Mouse (Mus musculus) forebrain, embryonic 12.5 days (tissue): Measurements from ENCODE around the gene Ppargc1a. TPM values are rescaled to one million over a fixed set of nuclear protein-coding genes. Genes with fewer than 3 reads are reported as not detected.

Source experiments
- ATAC-seq: fragments of 200-750 bp; cut with Nextera tagmentation; 2 replicates; pipeline ENCODE4 v1.8.0; 2017; ENCODE audit warnings: moderate TSS enrichment; ENCODE audit not compliant: low FRiP score
- H3K27ac ChIP-seq: fragments of 300-500 bp; sonication (generic); 2 replicates; pipeline ENCODE4 v1.5.1; 2016; ENCODE audit warnings: mild to moderate bottlenecking
- H3K27me3 ChIP-seq: fragments of 300-500 bp; sonication (generic); 2 replicates; pipeline ENCODE4 v1.6.1; 2016; ENCODE audit warnings: mild to moderate bottlenecking
- H3K36me3 ChIP-seq: fragments of 300-500 bp; sonication (generic); replicated peaks from 2 replicates; pipeline ENCODE4 v1.6.1; 2016; ENCODE audit warnings: mild to moderate bottlenecking
- H3K4me1 ChIP-seq: fragments of 300-500 bp; sonication (generic); 2 replicates; pipeline ENCODE4 v1.6.1; 2016
- H3K4me2 ChIP-seq: fragments of 300-500 bp; sonication (generic); 2 replicates; pipeline ENCODE4 v1.6.1; 2016; ENCODE audit warnings: mild to moderate bottlenecking, moderate library complexity
- H3K4me3 ChIP-seq: fragments of 300-500 bp; sonication (generic); replicated peaks from 2 replicates; pipeline ENCODE4 v1.5.1; 2016; ENCODE audit warnings: mild to moderate bottlenecking
- H3K9ac ChIP-seq: fragments of 300-500 bp; sonication (generic); 2 replicates; pipeline ENCODE4 v1.6.1; 2016; ENCODE audit warnings: mild to moderate bottlenecking
- H3K9me3 ChIP-seq: fragments of 300-500 bp; sonication (generic); 2 replicates; pipeline ENCODE4 v1.6.1; 2016
- WGBS: fragments of 180-500 bp; shearing (Covaris S2); methylation state at CpG from one replicate; pipeline ENCODE4 v1.1.7; 2016; 5-methylcytosine and 5-hydroxymethylcytosine counted together
- polyA plus RNA-seq: library from polyadenylated mRNA; unstranded; fragments of >200 nt; fragmentation: Nextera tagmentation; extraction: Ambion mirVana; gene quantifications from 2 replicates; pipeline ENCODE4 v1.2.1, GENCODE M21; 2016

Ppargc1a gene
- polyA plus RNA-seq, 1 experiment from 2014 or later = 4.5 TPM

- H3K4me1 ChIP-seq = peaks cover 8% of the 10 kb centered on the region; the same call in 1 of the 2 replicates
- no peak overlapping the region for H3K4me2 ChIP-seq
- H3K27ac ChIP-seq = no peak overlapping the region
- ATAC-seq = no peak
- H3K36me3 ChIP-seq = no peaks in the 10 kb centered on the region
- H3K27me3 ChIP-seq = no peaks in the 10 kb centered on the region
- no peak overlapping the region for H3K9ac ChIP-seq
- no peak overlapping the region for H3K4me3 ChIP-seq
- no peaks in the 10 kb centered on the region for H3K9me3 ChIP-seq
Measured at GRCm38 (mm10) chr5:51479859-51480258, 87.7 kb downstream of the Ppargc1a start.

GRCm38 (mm10) chr5:51479456-51479855, 88.1 kb downstream of the Ppargc1a start:
- no peak overlapping the region for H3K4me2 ChIP-seq
- no peak overlapping the region for H3K27ac ChIP-seq
- H3K9ac ChIP-seq = no peak overlapping the region
- no peak overlapping the region for H3K4me3 ChIP-seq
- no peaks in the 10 kb centered on the region for H3K36me3 ChIP-seq
- H3K4me1 ChIP-seq = peaks cover 8% of the 10 kb centered on the region; the same call in 1 of the 2 replicates
- ATAC-seq = no peak
- WGBS = 83% methylated on average over 2 of the region's 2 CpGs
- H3K9me3 ChIP-seq = no peaks in the 10 kb centered on the region
- no peaks in the 10 kb centered on the region for H3K27me3 ChIP-seq

DNA sequence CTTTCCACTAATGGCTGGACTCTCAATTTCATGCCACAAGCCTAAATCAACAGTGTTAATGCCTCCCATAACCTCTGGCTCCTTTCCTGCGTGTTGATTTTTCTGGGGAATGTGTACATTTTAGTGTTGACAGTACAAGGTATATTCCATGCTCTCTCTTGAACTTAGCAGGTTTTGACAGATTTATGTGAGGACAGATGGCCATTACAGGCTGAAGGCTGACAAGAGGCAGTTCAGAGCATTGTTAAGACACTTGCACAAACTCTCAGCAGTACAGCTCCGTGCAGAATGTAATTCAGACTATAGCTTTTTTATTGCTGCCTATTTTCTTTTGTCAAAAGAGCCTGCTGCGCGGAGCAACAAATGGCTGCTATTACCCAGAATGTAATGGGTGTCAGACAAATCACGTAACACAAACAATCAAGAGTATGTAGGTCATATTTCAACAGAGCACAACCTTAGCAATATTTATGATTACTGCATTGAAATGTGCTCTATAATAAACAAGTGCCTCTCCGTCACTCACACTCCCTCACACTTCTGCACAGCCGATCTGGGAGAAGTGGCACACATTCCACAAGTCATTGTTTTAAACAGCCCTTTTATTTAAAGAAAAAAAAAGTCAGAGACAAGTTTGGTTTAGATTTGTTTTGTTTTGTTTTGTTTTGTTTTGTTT, 89.1 kb downstream of the Ppargc1a start:
- Histone ChIP-seq H3K27ac (no peak overlapping the region), H3K36me3 (no peaks in the 10 kb centered on the region), H3K9ac (no peak overlapping the region), H3K4me1 (peaks cover 8% of the 10 kb centered on the region; the same call in 1 of the 2 replicates), H3K4me2 (no peak overlapping the region), H3K27me3 (no peaks in the 10 kb centered on the region), H3K4me3 (no peak overlapping the region), H3K9me3 (no peaks in the 10 kb centered on the region)
- WGBS = 40% methylated on average over 7 of the region's 7 CpGs
- ATAC-seq = no peak

- WGBS = 86% methylated on average over 3 of the region's 3 CpGs
Measured at GRCm38 (mm10) chr5:51477140-51477539, 90.4 kb downstream of the Ppargc1a start.

GRCm38 (mm10) chr5:51475034-51475541, 92.4 kb downstream of the Ppargc1a start:
- no peak for ATAC-seq

More at GRCm38 (mm10) chr5:51477140-51477539, 90.4 kb downstream of the Ppargc1a start:
- Histone ChIP-seq H3K4me2 (no peak overlapping the region), H3K4me3 (no peak overlapping the region), H3K9ac (no peak overlapping the region), H3K27me3 (no peaks in the 10 kb centered on the region), H3K4me1 (peaks cover 8% of the 10 kb centered on the region; the same call in 1 of the 2 replicates), H3K27ac (no peak overlapping the region), H3K36me3 (no peaks in the 10 kb centered on the region), H3K9me3 (no peaks in the 10 kb centered on the region)
- ATAC-seq = no peak

DNA sequence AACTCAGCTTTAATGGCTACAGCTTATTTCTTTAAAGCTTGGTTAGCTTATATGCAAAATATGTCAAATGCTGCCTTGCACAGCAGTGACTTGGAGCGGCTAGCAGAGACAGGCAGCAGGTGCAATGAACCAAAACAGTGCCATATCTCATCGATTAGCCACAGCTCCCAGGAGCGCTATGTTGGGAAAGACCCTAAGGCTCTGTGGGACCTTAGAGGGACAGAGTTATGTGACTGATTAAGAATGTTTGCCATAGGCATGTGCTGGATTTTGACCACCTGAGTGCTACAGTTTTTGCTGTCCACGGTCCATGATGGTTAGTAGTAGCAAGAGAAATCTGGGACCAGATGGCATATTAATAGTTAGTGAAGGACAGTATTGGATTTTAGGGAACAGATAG, 95.9 kb downstream of the Ppargc1a start:
- Histone ChIP-seq H3K9me3 (no peaks in the 10 kb centered on the region), H3K4me1 (no peaks in the 10 kb centered on the region), H3K4me2 (no peak overlapping the region), H3K27ac (no peak overlapping the region), H3K36me3 (no peaks in the 10 kb centered on the region), H3K27me3 (no peaks in the 10 kb centered on the region), H3K9ac (no peak overlapping the region), H3K4me3 (no peak overlapping the region)
- ATAC-seq = no peak
- 87% methylated on average over 4 of the region's 4 CpGs for WGBS

More at GRCm38 (mm10) chr5:51475034-51475541, 92.4 kb downstream of the Ppargc1a start:
- H3K4me3 ChIP-seq = no peak overlapping the region
- no peaks in the 10 kb centered on the region for H3K27me3 ChIP-seq
- H3K4me1 ChIP-seq = peaks cover 8% of the 10 kb centered on the region; the same call in 1 of the 2 replicates
- no peak overlapping the region for H3K4me2 ChIP-seq
- no peak overlapping the region for H3K27ac ChIP-seq
- H3K9me3 ChIP-seq = no peaks in the 10 kb centered on the region
- 82% methylated on average over 4 of the region's 4 CpGs for WGBS
- no peaks in the 10 kb centered on the region for H3K36me3 ChIP-seq
- H3K9ac ChIP-seq = no peak overlapping the region

DNA sequence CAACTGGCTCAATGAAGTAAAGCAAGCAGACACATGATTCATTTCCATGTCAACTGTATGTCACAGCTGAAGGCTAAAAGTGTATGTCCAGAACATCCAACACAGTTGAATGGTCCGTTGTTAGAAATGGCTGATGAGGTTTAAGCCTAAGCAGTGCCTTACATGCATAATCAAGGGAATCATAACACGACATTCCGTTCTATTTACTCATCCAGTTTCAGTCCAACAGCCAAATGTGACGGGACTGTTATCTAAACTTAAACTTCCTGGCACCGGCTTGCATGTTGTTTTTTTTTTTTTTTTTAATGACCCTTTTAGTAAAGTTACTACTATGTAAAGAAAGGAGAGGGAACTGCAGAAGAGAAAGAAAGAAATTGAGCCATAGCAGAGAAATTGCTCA, 101.5 kb downstream of the Ppargc1a start:
- Histone ChIP-seq H3K4me2 (no peak overlapping the region), H3K36me3 (no peaks in the 10 kb centered on the region), H3K27me3 (no peaks in the 10 kb centered on the region), H3K9ac (no peak overlapping the region), H3K9me3 (no peaks in the 10 kb centered on the region), H3K4me3 (no peak overlapping the region), H3K27ac (no peak overlapping the region), H3K4me1 (no peaks in the 10 kb centered on the region)
- WGBS = 91% methylated on average over 5 of the region's 5 CpGs
- no peak for ATAC-seq

GRCm38 (mm10) chr5:51452033-51452432, 115.5 kb downstream of the Ppargc1a start:
- no peak overlapping the region for H3K9ac ChIP-seq
- H3K4me1 ChIP-seq = no peaks in the 10 kb centered on the region
- no peaks in the 10 kb centered on the region for H3K9me3 ChIP-seq
- no peaks in the 10 kb centered on the region for H3K36me3 ChIP-seq
- H3K4me3 ChIP-seq = no peak overlapping the region
- ATAC-seq = no peak
- H3K27ac ChIP-seq = no peak overlapping the region
- no peak overlapping the region for H3K4me2 ChIP-seq
- WGBS = 78% methylated on average over 3 of the region's 3 CpGs
- H3K27me3 ChIP-seq = no peaks in the 10 kb centered on the region

DNA sequence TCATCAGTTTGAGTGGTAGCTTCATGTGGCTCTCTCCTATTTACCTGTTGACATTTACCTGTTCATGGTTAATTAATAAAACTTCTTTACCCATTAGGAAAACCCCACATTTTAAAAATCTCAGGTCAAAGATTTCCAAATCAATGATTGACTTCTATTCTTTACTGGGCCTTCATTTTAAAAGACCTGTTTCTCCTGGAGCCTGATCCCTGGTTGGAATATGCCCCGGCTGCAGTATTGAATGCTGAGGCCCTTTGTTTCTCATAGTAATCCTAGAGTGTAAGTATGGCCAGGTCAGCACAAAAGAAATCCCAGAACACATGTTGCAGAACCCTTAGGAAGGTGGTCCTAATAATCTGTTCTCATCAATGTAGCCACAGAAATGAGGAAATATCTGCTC, 119.9 kb downstream of the Ppargc1a start:
- H3K4me1 ChIP-seq = no peaks in the 10 kb centered on the region
- H3K9ac ChIP-seq = no peak overlapping the region
- no peaks in the 10 kb centered on the region for H3K36me3 ChIP-seq
- WGBS = 85% methylated on average over 1 of the region's 1 CpGs
- H3K4me2 ChIP-seq = no peak overlapping the region
- H3K4me3 ChIP-seq = no peak overlapping the region
- no peak for ATAC-seq
- H3K9me3 ChIP-seq = no peaks in the 10 kb centered on the region
- no peak overlapping the region for H3K27ac ChIP-seq
- H3K27me3 ChIP-seq = no peaks in the 10 kb centered on the region

DNA sequence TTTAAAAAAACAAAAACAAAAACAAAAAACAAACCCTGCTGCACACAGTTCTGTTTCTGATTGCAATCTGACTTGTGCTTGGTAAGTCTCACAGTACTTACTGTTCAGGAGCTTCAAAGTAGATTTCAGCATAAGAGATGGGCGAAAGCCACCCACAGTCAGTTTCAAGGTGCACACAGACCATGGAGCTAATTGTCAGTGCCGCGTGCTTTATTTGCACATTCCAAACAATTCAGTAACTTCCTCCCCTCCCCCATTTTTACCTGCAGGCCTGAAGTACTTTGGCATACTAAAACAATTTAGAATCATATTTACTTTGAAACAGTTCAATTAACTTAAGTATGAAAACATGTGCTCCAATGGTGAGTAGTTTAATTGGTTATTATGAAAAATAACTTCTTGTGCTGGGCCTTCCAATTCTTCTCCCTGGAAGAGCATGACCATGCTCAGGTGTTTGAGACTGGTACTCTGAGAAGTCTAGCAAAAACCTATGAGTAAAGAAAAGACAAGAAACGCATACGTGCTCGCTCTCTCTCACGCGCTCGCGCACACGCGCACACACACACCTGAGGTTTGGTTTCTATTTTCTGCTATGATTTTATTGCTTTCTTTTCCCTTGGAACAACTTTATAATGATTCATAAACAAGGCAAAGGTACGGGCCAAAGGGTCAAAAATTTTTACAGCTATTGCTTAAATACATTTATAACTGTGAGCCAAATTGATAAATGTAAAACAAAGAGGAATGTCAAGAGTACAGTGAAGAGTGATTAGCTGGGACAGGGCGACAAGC, 121.0 kb downstream of the Ppargc1a start:
- H3K27ac ChIP-seq = no peak overlapping the region
- H3K9me3 ChIP-seq = no peaks in the 10 kb centered on the region
- no peak for ATAC-seq
- H3K4me3 ChIP-seq = no peak overlapping the region
- no peak overlapping the region for H3K4me2 ChIP-seq
- 96% methylated on average over 14 of the region's 14 CpGs for WGBS
- no peak overlapping the region for H3K9ac ChIP-seq
- H3K36me3 ChIP-seq = no peaks in the 10 kb centered on the region
- no peaks in the 10 kb centered on the region for H3K4me1 ChIP-seq
- no peaks in the 10 kb centered on the region for H3K27me3 ChIP-seq

- H3K9ac ChIP-seq = no peak overlapping the region
Measured at GRCm38 (mm10) chr5:51445726-51446125, 121.8 kb downstream of the Ppargc1a start.

DNA sequence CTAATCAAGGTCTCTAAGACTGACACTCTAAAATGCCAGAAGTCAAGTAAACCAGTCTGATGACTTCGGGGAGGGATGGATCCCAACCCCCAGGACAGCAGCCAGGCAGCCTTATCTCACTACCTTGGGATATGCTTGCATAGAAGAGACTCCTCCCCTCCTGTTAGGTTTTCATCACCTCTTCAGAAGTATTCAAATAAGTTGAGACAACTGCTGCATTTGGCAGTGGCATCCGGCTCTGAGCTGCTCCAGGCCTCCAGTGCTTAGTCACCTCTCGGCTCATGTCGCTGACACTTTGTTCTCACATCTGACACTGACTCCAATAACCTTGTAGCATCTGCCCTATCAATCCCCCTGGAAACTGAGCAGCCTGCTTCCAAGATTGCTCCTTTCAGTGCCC, 127.8 kb downstream of the Ppargc1a start:
- WGBS = 51% methylated on average over 4 of the region's 4 CpGs
- Histone ChIP-seq H3K36me3 (no peaks in the 10 kb centered on the region), H3K4me2 (no peak overlapping the region), H3K4me3 (no peak overlapping the region), H3K9ac (no peak overlapping the region), H3K27ac (no peak overlapping the region), H3K27me3 (no peaks in the 10 kb centered on the region), H3K4me1 (no peaks in the 10 kb centered on the region), H3K9me3 (no peaks in the 10 kb centered on the region)
- no peak for ATAC-seq

More at GRCm38 (mm10) chr5:51445726-51446125, 121.8 kb downstream of the Ppargc1a start:
- Histone ChIP-seq H3K27ac (no peak overlapping the region), H3K4me3 (no peak overlapping the region), H3K4me1 (no peaks in the 10 kb centered on the region), H3K4me2 (no peak overlapping the region), H3K36me3 (no peaks in the 10 kb centered on the region), H3K27me3 (no peaks in the 10 kb centered on the region), H3K9me3 (no peaks in the 10 kb centered on the region)
- ATAC-seq = no peak
